Mouse (Mus musculus): ENCODE results near the gene Tmem208.
A peak's percentile ranks its signal among the peaks of the same experiment; 100 is the strongest.

The Tmem208 gene

DNA sequence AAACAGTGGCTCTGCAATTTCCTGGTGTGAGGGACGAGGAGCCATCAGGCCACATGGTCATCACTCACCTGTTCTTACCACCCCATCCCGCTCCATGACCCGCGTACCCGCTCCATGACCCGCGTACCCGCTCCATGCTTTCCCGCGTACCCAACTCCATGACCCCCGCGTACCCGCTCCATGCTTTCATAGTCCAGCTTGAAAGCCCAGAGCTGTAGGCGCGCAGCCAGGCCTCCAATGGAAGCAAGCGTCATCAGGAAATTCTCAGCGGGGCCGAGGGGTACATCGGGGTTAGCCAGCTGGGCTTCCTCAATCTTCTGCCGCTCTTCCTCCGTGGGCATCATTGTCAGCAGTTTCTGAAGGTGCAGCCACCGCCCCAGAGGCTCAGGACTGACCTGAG, 5.3 kb downstream of the Tmem208 start:
- no peak for DNase-seq

DNA sequence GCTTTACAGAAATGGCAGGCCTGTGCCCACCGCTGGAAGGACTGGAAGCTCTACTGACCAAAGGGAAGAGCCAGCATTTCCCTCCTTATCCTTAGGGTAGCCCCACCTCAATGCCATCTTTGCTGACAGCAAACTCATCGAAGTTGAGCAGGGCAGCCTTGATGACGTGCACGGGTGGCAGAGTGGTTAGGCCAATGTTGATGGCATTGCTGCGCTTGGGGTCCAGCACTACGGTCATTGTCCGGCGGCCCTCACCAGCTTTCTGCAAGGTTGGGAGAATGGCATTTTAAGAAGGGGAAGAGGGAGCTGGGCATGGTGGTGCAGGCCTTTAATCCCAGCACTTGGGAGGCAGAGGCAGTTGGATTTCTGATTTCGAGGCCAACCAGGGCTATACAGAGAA, 5.8 kb downstream of the Tmem208 start:
- no peak for DNase-seq

GRCm38 (mm10) chr8:105332523-105332922, 6.4 kb downstream of the Tmem208 start:
- no peak for DNase-seq

GRCm38 (mm10) chr8:105336373-105337130, 10.4 kb downstream of the Tmem208 start:
- no peak for DNase-seq

GRCm38 (mm10) chr8:105338992-105339391, 12.8 kb downstream of the Tmem208 start:
- DNase-seq: no peak

DNA sequence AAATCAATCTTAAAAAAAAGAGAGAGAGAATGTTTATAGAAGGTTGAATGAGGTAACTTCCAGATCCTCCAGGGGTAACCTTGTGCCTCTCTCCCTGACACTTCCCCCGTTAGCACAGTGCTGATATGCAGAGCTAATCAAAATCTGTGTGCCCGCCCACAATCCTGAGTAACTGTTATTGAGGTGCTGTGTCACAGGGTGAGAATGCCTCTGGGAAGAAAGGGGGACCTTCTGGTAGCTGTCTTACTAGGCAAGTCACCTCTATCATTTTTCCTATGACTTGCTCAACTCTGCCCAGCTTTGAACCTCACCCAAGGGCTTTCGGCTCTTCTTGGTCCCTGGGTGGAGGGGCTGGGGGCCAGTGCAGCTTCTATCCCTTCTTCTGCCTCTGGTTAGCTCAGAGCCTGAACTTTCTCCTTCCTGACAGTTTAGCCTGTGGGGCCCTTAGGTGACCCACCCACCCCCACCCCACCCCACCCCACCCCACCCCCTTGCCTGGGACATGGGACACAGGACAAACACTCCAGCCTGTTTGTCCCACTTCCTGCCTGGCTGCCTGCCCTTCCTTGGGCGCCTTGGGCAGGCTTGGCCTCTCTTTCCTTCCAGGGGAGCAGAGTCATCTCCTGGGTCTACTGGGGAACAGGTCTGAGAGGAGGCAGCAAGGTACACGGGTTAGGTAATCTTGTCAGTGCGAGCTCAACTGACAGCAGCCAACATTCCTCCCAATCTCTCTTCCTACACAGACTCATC, 13.9 kb downstream of the Tmem208 start:
- no peak for DNase-seq

- no peak for DNase-seq
These were observed 15.2 kb downstream of the Tmem208 start for GRCm38 (mm10) chr8:105341399-105341798.

GRCm38 (mm10) chr8:105342768-105343167, 16.6 kb downstream of the Tmem208 start:
- no peak for DNase-seq

DNA sequence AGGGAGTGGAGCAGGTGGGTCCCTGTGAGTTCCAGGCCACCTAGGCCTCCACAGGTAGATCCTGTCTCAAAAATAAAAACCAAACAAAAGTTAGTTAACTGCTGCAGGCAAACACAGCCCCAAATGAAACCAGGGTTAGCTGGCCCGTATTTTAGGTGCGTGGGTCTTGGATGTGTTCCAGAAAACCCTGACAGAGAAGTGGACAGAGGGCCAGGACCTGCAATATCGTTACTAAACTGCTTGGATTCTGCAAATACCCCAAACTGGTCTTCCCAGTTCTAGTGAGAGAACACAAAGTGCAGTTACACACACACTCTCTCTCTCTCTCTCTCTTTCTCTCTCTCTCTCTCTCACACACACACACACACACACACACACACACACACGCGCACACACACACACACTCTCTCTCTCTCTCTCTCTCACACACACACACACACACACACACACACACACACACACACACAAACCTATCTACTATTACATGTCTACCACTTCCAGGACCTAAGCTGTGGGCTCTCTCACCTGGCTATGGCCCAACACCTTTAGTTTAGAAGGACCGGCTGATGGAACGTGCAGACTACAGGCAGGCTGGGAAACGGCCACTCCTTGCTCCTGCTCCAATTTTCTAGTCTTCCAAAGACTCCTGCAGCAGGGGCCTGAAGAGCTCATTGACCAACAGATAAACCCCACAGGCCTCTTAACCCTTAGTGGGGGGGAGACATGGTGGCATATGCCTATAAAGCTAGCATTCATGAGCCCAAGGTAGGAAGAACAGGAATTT, 17.8 kb downstream of the Tmem208 start:
- DNase-seq: no peak

DNA sequence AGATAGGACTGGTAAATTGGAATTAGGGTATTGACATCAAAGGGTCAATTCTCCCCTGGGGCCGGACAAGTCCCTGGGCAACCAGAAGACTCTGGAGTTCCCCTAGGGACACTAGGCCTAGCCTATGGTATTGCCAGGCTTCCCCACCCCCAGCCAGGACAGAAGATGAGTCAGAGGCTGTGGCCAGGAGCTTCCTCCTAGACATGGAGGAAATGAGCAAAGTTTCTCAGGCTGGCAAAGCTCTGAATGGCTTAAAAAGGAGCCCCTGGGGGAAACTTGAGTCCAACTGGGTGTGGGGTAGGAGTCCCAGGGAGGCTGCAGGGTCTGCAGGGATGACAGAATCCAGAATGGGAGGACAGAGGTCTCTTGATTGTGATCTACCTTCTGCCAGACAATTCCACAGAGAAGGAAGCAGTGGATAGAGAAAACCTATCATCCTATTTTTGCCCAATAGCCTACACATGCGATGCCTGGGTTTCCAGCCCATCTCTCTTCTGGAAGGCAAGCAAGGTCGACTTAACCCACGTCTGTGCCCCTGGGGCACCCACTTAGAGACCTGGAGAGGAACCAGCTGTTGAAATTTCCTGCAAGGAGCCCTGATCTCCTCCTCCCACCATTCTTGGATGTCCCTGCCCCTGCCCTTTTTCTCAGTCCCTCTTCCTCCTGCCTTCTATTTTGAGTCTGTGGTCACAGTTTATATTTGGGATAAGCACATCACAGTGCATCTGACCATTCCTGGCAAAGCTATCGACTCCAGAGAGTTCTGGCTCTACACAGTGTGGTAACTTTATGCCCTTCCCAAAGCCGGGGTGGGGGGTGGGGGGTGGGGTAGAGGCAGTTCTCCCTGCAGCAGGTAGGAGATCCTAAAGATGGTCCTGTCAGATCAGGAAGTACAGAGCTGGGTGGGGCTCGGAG, 19.2 kb downstream of the Tmem208 start:
- DNase-seq: no peak

DNA sequence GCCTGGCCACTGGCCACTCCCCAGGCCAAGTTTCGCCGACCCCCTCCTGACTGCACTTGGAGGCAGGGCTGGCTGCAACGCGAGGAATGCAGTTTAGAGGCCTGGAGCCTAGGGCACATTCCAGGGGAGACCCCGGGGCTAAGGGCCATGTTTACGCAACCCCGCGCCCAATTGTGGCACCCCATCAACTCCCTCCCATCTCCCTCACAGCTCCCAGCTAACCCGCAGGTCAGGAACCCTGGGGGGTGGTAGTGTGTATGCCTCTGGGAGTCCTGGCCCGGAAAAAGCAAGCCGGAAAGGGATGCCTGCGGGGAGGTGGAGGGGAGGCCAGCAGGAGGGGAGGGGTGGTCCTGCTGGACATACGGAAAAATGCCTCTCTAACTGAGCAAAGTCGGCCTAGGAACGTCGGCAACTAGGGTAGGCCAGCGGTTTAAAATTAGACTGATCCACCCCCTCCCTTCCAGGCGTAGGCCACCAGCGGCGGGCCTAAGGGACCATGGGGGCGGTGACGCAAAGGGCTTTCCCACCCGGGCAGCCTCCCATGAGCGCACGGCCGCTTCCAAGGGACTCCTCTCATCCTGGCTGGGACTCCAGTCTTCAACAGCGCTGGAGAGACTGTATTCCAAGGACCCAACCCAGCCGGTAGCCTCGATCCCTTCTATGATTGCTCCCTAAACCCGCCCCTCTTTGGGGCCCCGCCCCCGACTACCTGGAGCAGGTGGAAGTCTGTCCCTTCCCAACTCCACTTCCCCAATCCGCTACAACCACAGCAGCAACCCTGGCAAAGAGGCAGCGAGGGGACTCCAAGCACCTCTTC, 20.7 kb downstream of the Tmem208 start:
- peak; percentile 71 for DNase-seq

- peak; percentile 94 for DNase-seq
These were observed 21.5 kb downstream of the Tmem208 start, which contains the start of gene Fhod1 for GRCm38 (mm10) chr8:105347428-105348221. Gene Fhod1 (minus strand): TSS chr8:105347953.

DNA sequence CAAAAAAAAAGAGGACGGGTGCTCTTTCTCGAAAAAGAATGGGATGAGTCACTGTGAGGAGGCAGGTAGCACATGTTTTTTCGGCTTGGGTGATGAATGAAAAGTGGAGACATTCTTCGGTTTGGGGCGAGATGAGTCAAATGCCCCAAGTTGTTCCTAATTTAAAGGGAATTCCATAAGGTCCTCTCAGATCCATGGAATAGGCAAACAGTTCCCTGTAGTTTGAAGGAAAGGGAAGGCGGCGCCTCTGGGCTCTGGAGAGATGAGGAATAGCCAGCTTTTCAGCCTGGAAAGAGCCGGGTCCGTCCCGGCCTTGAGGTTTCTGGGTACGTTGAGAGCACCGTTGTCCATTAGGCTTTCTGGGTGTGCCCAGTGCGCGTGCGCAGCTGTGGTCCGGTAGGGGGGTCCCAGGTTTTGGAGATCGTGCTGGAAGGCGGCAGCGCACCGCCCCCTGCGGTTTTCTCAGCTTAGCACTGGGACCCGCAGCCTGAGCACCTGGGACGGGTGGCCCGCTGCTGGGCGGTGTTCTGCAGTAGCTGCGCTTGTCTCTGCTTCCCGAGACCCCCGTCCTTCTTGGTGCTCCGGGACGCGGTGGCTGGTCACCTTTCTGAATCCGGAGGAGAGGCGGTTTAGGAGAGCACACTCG, 22.4 kb downstream of the Tmem208 start, which contains the start of gene Slc9a5:
Gene Slc9a5, plus strand, starts transcription at position 394 of the 646 bp plus-strand sequence.
- peak; percentile 57 for DNase-seq

- peak; percentile 78 for DNase-seq
These were observed 23.1 kb downstream of the Tmem208 start for GRCm38 (mm10) chr8:105349096-105349771.

DNA sequence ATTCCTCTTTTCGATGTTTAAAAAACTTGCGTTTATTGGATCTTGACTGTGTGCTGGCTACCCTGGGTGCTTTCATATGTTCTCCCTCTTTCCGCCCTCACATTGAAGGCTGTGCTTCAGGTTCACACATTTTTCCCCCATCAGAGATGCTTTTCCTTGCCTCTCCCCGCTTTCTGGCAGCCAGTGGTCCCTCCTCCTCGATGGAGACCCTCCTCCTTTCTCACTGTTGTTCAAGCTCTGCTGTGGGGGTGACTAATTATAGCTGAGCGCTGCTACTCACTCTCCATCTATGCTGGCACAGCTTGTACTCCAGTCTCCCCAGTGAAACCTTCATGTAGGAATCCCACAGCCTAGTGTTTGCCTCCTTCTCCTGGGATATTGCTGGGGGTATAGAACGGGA, 24.0 kb downstream of the Tmem208 start:
- DNase-seq: no peak

- peak; percentile 78 for DNase-seq
These were observed 27.5 kb downstream of the Tmem208 start for GRCm38 (mm10) chr8:105353583-105354135.

GRCm38 (mm10) chr8:105354549-105354948, 28.4 kb downstream of the Tmem208 start:
- no peak for DNase-seq

DNA sequence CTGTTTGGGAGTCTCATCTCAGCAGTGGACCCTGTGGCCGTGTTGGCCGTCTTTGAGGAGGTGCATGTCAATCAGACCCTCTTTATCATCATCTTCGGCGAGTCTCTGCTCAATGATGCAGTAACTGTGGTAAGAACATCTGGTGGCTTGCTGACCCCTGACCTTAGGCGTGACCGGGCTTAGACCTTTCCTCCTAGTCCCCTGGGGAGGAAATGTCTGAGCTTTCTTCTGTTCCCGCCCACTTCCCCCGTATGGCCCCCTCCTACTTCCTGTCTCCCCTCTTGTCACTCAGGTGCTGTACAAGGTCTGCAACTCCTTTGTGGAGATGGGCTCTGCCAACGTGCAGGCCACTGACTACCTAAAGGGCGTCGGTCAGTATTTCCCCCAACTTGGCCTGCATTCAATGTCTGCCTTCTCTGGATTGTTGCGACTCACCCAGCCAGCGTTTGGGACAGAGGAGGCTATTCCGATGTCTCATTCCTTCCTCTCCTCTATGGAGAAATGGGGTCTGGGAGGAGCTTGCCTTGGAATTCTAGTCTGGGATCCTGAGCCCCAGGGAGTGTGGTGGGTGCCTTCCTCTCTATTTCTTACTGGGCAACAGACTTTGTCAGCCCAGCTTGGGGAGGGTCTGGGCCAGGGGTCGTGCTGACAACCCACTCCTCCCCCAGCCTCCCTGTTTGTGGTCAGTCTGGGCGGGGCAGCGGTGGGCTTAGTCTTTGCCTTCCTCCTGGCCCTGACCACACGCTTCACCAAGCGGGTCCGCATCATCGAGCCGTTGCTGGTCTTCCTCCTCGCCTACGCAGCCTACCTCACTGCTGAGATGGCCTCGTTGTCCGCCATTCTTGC, 29.2 kb downstream of the Tmem208 start:
- DNase-seq: no peak

Data from cerebellum, adult 9-10 months (tissue).